Mouse (Mus musculus): Measurements from ENCODE around the gene P2ry13.

The P2ry13 gene

DNA sequence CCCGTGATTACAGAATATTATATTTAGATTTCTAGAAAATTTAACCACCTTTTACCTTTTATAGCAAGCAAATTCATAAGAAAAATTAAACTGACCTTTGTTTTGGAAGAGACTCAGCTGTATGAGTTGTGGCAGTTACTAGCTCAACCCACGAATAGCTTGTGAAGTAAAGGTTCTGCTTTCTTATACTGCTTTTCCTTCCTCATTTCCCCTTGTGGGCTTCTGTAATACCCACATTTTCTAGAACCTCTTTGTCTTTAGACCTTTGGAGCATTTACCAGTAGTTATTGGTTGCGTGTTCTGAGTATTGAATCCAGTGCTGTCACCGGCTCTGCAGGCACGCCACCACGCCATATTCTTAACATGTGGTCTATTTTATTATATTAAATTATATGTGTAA lies at the start of gene P2ry13:
Gene P2ry13 (minus strand): TSS at position 156 of the 400 bp plus-strand sequence.
- in situ Hi-C loops (cut with MboI; ENCODE audit: low pct_unique_long_range_greater_than_20kb in 1 of 2, low sequenced_read_pairs in 2 of 2, unreplicated experiment in 1 of 2) = no loop called here

GRCm38 (mm10) chr3:59257740-59258664 lies 47.3 kb upstream of the P2ry13 start:
- in situ Hi-C loops (cut with MboI; ENCODE audit: low pct_unique_long_range_greater_than_20kb in 1 of 2, low sequenced_read_pairs in 2 of 2, unreplicated experiment in 1 of 2) = no loop called here

DNA sequence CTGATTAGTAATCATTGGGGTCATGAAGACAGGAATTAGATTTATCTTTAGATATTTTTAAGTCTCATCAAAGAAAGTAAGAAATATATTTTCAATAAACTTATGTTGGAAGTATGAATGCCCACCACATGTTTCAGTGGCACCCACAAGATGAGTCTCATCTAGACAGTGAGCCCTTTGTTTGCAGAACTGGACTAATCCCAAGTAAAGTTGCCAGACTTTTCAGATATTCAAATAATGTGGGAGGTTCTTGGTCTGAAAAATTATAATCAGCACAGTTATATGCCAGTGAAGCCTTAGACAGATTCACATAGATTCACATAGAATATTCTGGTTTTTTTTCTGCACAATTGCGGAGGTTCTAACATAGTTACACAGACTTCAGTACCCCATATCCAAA lies 39.8 kb upstream of the P2ry13 start:
- in situ Hi-C loops (cut with MboI; ENCODE audit: low pct_unique_long_range_greater_than_20kb in 1 of 2, low sequenced_read_pairs in 2 of 2, unreplicated experiment in 1 of 2) = no loop called here

- in situ Hi-C loops (cut with MboI; ENCODE audit: low pct_unique_long_range_greater_than_20kb in 1 of 2, low sequenced_read_pairs in 2 of 2, unreplicated experiment in 1 of 2) = no loop called here
These were observed 37.3 kb upstream of the P2ry13 start for GRCm38 (mm10) chr3:59248031-59248430.

DNA sequence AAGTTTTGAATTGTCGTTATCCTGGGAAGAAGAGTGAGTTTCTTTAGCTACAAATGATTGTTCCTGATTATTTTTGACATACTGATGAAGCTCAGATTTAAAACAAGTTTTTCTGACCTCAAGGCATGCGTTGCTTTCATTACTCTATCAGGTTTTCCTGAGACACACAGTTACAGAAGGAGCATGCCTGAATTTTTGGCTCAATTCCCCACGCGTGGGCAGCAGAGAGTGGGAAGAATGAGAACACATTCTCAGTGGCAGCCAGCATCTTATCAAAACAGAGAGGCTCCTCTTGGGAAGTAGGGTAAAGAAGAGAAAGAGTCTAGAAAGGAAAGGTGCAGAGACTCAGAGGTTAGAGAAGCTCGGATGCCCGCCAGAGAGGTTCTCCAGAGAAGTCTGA lies 32.7 kb upstream of the P2ry13 start:
- in situ Hi-C loops (cut with MboI; ENCODE audit: low pct_unique_long_range_greater_than_20kb in 1 of 2, low sequenced_read_pairs in 2 of 2, unreplicated experiment in 1 of 2) = no loop called here

DNA sequence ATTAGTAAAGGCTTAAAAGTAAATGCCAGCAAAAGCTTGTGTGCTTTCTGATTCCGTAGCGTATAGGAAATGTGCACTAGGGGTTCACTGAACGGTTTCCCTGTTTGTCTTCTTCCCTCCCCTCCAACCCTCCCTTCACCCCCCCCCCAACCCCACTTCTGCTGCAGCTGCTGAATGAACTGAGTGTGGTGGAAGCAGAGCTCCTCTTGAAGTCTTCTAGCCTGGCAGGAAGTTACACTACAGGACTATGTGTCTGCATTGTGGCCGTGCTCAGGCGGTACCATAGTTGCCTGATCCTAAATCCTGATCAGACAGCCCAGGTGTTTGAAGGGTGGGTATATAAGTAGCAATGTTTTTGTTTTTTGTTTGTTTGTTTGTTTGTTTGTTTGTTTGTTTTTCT lies 24.2 kb upstream of the P2ry13 start:
- in situ Hi-C loops (cut with MboI; ENCODE audit: low pct_unique_long_range_greater_than_20kb in 1 of 2, low sequenced_read_pairs in 2 of 2, unreplicated experiment in 1 of 2) = no loop called here

- in situ Hi-C loops (cut with MboI; ENCODE audit: low pct_unique_long_range_greater_than_20kb in 1 of 2, low sequenced_read_pairs in 2 of 2, unreplicated experiment in 1 of 2) = no loop called here
These were observed 20.2 kb upstream of the P2ry13 start for GRCm38 (mm10) chr3:59230912-59231311.

- in situ Hi-C loops (cut with MboI; ENCODE audit: low pct_unique_long_range_greater_than_20kb in 1 of 2, low sequenced_read_pairs in 2 of 2, unreplicated experiment in 1 of 2) = no loop called here
These were observed 18.3 kb upstream of the P2ry13 start for GRCm38 (mm10) chr3:59228730-59229551.

DNA sequence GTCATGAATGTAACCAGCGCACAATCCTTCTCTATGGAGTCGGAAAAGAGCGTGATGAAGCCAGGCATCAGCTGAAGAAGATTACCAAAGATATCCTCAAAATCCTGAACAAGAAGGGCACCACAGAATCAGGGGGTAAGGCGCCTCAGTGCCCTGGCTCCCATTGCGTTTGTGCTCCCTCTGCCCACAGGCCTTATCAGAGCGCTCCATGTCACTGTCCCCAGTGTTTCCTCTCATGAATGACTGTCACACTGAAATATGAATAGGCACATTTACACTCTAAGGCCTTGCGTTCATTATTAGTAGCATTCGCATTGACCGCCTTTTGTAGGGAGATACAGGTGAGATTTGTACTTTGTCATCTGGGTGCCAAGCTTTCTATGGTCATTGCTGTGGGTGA lies 17.0 kb upstream of the P2ry13 start:
- in situ Hi-C loops (cut with MboI; ENCODE audit: low pct_unique_long_range_greater_than_20kb in 1 of 2, low sequenced_read_pairs in 2 of 2, unreplicated experiment in 1 of 2) = no loop called here

GRCm38 (mm10) chr3:59225411-59225810 lies 14.7 kb upstream of the P2ry13 start:
- in situ Hi-C loops (cut with MboI; ENCODE audit: low pct_unique_long_range_greater_than_20kb in 1 of 2, low sequenced_read_pairs in 2 of 2, unreplicated experiment in 1 of 2) = no loop called here

DNA sequence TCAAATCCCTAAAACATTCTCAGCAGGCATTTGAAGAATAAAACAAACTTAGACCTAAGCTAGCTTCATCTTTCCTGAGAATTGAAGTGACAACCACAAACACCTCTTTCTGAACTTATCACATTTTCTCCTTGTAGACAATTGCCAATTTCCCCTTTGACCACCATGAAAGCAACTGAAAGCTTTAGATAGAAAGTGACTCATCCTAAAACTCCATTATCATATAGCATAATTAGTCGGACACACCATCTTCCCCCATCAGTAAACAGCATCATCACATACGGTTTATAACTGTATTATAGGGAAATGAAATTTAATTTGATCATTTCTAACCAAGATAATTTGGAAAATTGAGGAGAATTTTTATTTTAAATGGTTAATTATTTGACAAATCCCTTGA lies 11.6 kb upstream of the P2ry13 start:
- in situ Hi-C loops (cut with MboI; ENCODE audit: low pct_unique_long_range_greater_than_20kb in 1 of 2, low sequenced_read_pairs in 2 of 2, unreplicated experiment in 1 of 2) = no loop called here

DNA sequence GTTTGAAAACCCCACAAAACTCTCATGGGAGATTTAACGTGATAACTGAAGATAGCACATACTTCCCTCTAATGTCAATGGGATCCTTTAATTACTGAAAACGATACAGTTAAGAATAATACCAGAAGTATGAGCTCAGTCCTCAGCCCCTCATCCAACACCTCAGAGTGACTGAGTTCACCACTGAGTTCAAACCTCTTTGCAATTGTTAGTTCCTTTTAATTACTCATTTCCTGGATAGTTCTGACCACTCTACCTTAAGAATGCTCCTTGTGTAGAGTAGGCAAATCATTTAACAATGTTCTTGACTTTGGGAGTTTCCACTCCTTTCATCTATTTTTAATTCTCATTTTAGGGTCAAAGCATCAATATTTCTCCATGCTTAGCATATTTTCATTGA lies 8.6 kb upstream of the P2ry13 start:
- in situ Hi-C loops (cut with MboI; ENCODE audit: low pct_unique_long_range_greater_than_20kb in 1 of 2, low sequenced_read_pairs in 2 of 2, unreplicated experiment in 1 of 2) = no loop called here

DNA sequence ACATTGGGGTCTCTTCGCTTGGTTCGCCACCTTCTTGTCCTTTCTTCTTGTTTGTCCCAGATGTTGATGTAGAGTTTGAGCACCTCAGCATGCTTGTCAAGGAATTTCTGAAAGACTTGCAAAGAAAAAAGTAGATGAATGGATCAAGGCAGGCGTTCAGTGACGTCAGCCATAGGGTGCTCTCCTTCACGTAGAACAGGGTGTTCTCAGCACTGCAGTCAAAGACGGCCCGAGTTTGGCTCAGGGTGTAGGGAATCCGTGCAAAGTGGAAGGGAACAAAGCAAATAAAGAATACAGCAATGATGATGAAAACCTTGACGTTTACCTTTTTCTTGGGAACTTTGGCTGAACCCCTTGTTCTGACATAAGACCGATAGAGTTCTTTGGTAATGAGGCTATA lies 6.5 kb upstream of the P2ry13 start:
- in situ Hi-C loops (cut with MboI; ENCODE audit: low pct_unique_long_range_greater_than_20kb in 1 of 2, low sequenced_read_pairs in 2 of 2, unreplicated experiment in 1 of 2) = no loop called here

DNA sequence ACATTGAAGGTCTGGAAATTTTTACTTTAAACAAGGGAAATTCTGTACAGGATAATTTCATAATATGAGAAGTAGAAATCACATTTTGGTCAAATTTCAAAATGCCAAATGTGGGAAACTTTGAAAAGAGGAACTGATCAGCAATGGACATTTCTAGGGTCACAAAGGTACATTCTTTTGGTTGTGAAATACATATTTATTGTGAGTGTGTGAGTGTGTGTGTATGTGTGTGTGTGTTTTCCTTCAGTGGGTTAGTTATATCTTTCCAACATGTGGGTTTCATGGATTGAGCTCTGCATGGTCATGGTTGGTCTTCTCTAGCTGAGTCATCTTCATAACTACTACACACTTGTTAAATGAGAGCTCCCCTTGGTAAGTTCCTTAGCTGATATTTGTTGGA lies 1.7 kb upstream of the P2ry13 start:
- in situ Hi-C loops (cut with MboI; ENCODE audit: low pct_unique_long_range_greater_than_20kb in 1 of 2, low sequenced_read_pairs in 2 of 2, unreplicated experiment in 1 of 2) = no loop called here

GRCm38 (mm10) chr3:59211784-59212183 lies 1.1 kb upstream of the P2ry13 start:
- in situ Hi-C loops (cut with MboI; ENCODE audit: low pct_unique_long_range_greater_than_20kb in 1 of 2, low sequenced_read_pairs in 2 of 2, unreplicated experiment in 1 of 2) = no loop called here

GRCm38 (mm10) chr3:59210089-59210488 lies 593 bp downstream of the P2ry13 start:
- in situ Hi-C loops (cut with MboI; ENCODE audit: low pct_unique_long_range_greater_than_20kb in 1 of 2, low sequenced_read_pairs in 2 of 2, unreplicated experiment in 1 of 2) = no loop called here

- in situ Hi-C loops (cut with MboI; ENCODE audit: low pct_unique_long_range_greater_than_20kb in 1 of 2, low sequenced_read_pairs in 2 of 2, unreplicated experiment in 1 of 2) = no loop called here
These were observed 1.8 kb downstream of the P2ry13 start for GRCm38 (mm10) chr3:59208650-59209548.

- in situ Hi-C loops (cut with MboI; ENCODE audit: low pct_unique_long_range_greater_than_20kb in 1 of 2, low sequenced_read_pairs in 2 of 2, unreplicated experiment in 1 of 2) = no loop called here
These were observed 4.7 kb downstream of the P2ry13 start for GRCm38 (mm10) chr3:59205941-59206340.
